Mouse (Mus musculus): ENCODE measurements at regions not wholly inside any gene's neighbourhood (a gene's known extent, or its start where the extent isn't known, plus 50 kb on each side); places are given as distances from the start of the nearest gene placed in this dataset.

- Histone ChIP-seq H3K36me3 (no peaks in the 10 kb centered on the region), H3K27me3 (no peaks in the 10 kb centered on the region), H3K9me3 (no peaks in the 10 kb centered on the region), H3K9ac (no peak overlapping the region), H3K27ac (no peak overlapping the region; the same call in 1 of the 2 replicates), H3K4me3 (no peak overlapping the region), H3K4me1 (peaks cover 5% of the 10 kb centered on the region; the same call in 1 of the 2 replicates), H3K4me2 (peak overlapping the region; percentile 20; the same call in 1 of the 2 replicates)
- WGBS, result 39% methylated on average over 20 of the region's 20 CpGs
- no peak for ATAC-seq (ENCODE audit: insufficient number of reproducible peaks, low FRiP score, low TSS enrichment, low read depth)
These were observed 285.2 kb downstream of the Rwdd3 start for GRCm38 (mm10) chr3:120886063-120886841.

GRCm38 (mm10) chr3:120885401-120885800, 286.1 kb downstream of the Rwdd3 start:
- Histone ChIP-seq H3K9me3 (no peaks in the 10 kb centered on the region), H3K36me3 (no peaks in the 10 kb centered on the region), H3K9ac (no peak overlapping the region), H3K4me3 (no peak overlapping the region), H3K27ac (no peak overlapping the region), H3K27me3 (no peaks in the 10 kb centered on the region), H3K4me1 (peaks cover 5% of the 10 kb centered on the region; the same call in 1 of the 2 replicates), H3K4me2 (no peak overlapping the region)
- 83% methylated on average over 5 of the region's 5 CpGs for WGBS
- ATAC-seq (ENCODE audit: insufficient number of reproducible peaks, low FRiP score, low TSS enrichment, low read depth), result no peak

- ATAC-seq (ENCODE audit: insufficient number of reproducible peaks, low FRiP score, low TSS enrichment, low read depth), result no peak
- Histone ChIP-seq H3K4me2 (no peak overlapping the region), H3K9me3 (no peaks in the 10 kb centered on the region), H3K27ac (no peak overlapping the region), H3K27me3 (no peaks in the 10 kb centered on the region), H3K36me3 (no peaks in the 10 kb centered on the region), H3K4me3 (no peak overlapping the region), H3K9ac (no peak overlapping the region), H3K4me1 (peaks cover 5% of the 10 kb centered on the region; the same call in 1 of the 2 replicates)
- 69% methylated on average over 10 of the region's 10 CpGs for WGBS
These were observed 287.3 kb downstream of the Rwdd3 start for GRCm38 (mm10) chr3:120884189-120884588.

- WGBS, result 57% methylated on average over 5 of the region's 5 CpGs
- no peak for ATAC-seq (ENCODE audit: insufficient number of reproducible peaks, low FRiP score, low TSS enrichment, low read depth)
These were observed 287.8 kb downstream of the Rwdd3 start for GRCm38 (mm10) chr3:120883650-120884049.

GRCm38 (mm10) chr3:120879409-120879808, 292.1 kb downstream of the Rwdd3 start:
- no peak overlapping the region for H3K4me3 ChIP-seq
- no peaks in the 10 kb centered on the region for H3K9me3 ChIP-seq
- H3K9ac ChIP-seq, result no peak overlapping the region
- no peaks in the 10 kb centered on the region for H3K36me3 ChIP-seq
- 85% methylated on average over 2 of the region's 2 CpGs for WGBS
- no peak for ATAC-seq (ENCODE audit: insufficient number of reproducible peaks, low FRiP score, low TSS enrichment, low read depth)
- H3K4me2 ChIP-seq, result no peak overlapping the region
- no peak overlapping the region for H3K27ac ChIP-seq
- H3K4me1 ChIP-seq, result no peaks in the 10 kb centered on the region
- no peaks in the 10 kb centered on the region for H3K27me3 ChIP-seq

More at GRCm38 (mm10) chr3:120883650-120884049, 287.8 kb downstream of the Rwdd3 start:
- no peak overlapping the region for H3K4me3 ChIP-seq
- H3K27me3 ChIP-seq, result no peaks in the 10 kb centered on the region
- no peak overlapping the region for H3K27ac ChIP-seq
- H3K9ac ChIP-seq, result no peak overlapping the region
- H3K36me3 ChIP-seq, result no peaks in the 10 kb centered on the region
- peaks cover 5% of the 10 kb centered on the region; the same call in 1 of the 2 replicates for H3K4me1 ChIP-seq
- H3K9me3 ChIP-seq, result no peaks in the 10 kb centered on the region
- H3K4me2 ChIP-seq, result no peak overlapping the region

GRCm38 (mm10) chr3:120875740-120876139, 295.8 kb downstream of the Rwdd3 start:
- WGBS, result 49% methylated on average over 3 of the region's 3 CpGs
- ATAC-seq (ENCODE audit: insufficient number of reproducible peaks, low FRiP score, low TSS enrichment, low read depth), result no peak
- no peak overlapping the region for H3K4me2 ChIP-seq

GRCm38 (mm10) chr3:120865036-120865435, 306.5 kb downstream of the Rwdd3 start:
- no peak overlapping the region for H3K27ac ChIP-seq
- no peak for ATAC-seq (ENCODE audit: insufficient number of reproducible peaks, low FRiP score, low TSS enrichment, low read depth)
- WGBS, result 75% methylated on average over 8 of the region's 8 CpGs
- H3K4me1 ChIP-seq, result no peaks in the 10 kb centered on the region
- H3K4me2 ChIP-seq, result no peak overlapping the region
- H3K27me3 ChIP-seq, result no peaks in the 10 kb centered on the region
- H3K9me3 ChIP-seq, result no peaks in the 10 kb centered on the region
- no peaks in the 10 kb centered on the region for H3K36me3 ChIP-seq
- no peak overlapping the region for H3K4me3 ChIP-seq
- H3K9ac ChIP-seq, result no peak overlapping the region

More at GRCm38 (mm10) chr3:120875740-120876139, 295.8 kb downstream of the Rwdd3 start:
- no peaks in the 10 kb centered on the region for H3K36me3 ChIP-seq
- no peaks in the 10 kb centered on the region for H3K9me3 ChIP-seq
- H3K9ac ChIP-seq, result no peak overlapping the region
- no peak overlapping the region for H3K27ac ChIP-seq
- no peak overlapping the region for H3K4me3 ChIP-seq
- H3K27me3 ChIP-seq, result no peaks in the 10 kb centered on the region
- no peaks in the 10 kb centered on the region for H3K4me1 ChIP-seq

- no peak overlapping the region for H3K4me3 ChIP-seq
These were observed 309.9 kb downstream of the Rwdd3 start for GRCm38 (mm10) chr3:120861641-120862040.

GRCm38 (mm10) chr3:120858281-120858680, 313.2 kb downstream of the Rwdd3 start:
- Histone ChIP-seq H3K4me2 (no peak overlapping the region), H3K4me3 (no peak overlapping the region), H3K27me3 (no peaks in the 10 kb centered on the region), H3K4me1 (0 out of 2 replicates have a peak, but pooled peaks cover 5% of the 10 kb centered on the region), H3K9ac (no peak overlapping the region), H3K9me3 (no peaks in the 10 kb centered on the region), H3K36me3 (no peaks in the 10 kb centered on the region), H3K27ac (no peak overlapping the region)
- ATAC-seq (ENCODE audit: insufficient number of reproducible peaks, low FRiP score, low TSS enrichment, low read depth), result no peak
- WGBS, result 44% methylated on average over 13 of the region's 13 CpGs

More at GRCm38 (mm10) chr3:120861641-120862040, 309.9 kb downstream of the Rwdd3 start:
- H3K9ac ChIP-seq, result no peak overlapping the region
- H3K27ac ChIP-seq, result no peak overlapping the region
- 86% methylated on average over 4 of the region's 4 CpGs for WGBS
- no peaks in the 10 kb centered on the region for H3K36me3 ChIP-seq
- H3K27me3 ChIP-seq, result no peaks in the 10 kb centered on the region
- H3K9me3 ChIP-seq, result no peaks in the 10 kb centered on the region
- H3K4me2 ChIP-seq, result no peak overlapping the region
- 0 out of 2 replicates have a peak, but pooled peaks cover 5% of the 10 kb centered on the region for H3K4me1 ChIP-seq
- ATAC-seq (ENCODE audit: insufficient number of reproducible peaks, low FRiP score, low TSS enrichment, low read depth), result no peak

- no peak overlapping the region for H3K4me2 ChIP-seq
- 0 out of 2 replicates have a peak, but pooled peaks cover 5% of the 10 kb centered on the region for H3K4me1 ChIP-seq
- H3K9ac ChIP-seq, result no peak overlapping the region
- H3K27me3 ChIP-seq, result no peaks in the 10 kb centered on the region
- ATAC-seq (ENCODE audit: insufficient number of reproducible peaks, low FRiP score, low TSS enrichment, low read depth), result no peak
- H3K4me3 ChIP-seq, result no peak overlapping the region
- H3K27ac ChIP-seq, result no peak overlapping the region
- 64% methylated on average over 3 of the region's 3 CpGs for WGBS
- H3K36me3 ChIP-seq, result no peaks in the 10 kb centered on the region
- H3K9me3 ChIP-seq, result no peaks in the 10 kb centered on the region
These were observed 317.2 kb downstream of the Rwdd3 start for GRCm38 (mm10) chr3:120854322-120854721.

- 96% methylated on average over 2 of the region's 2 CpGs for WGBS
- no peaks in the 10 kb centered on the region for H3K9me3 ChIP-seq
- no peak for ATAC-seq (ENCODE audit: insufficient number of reproducible peaks, low FRiP score, low TSS enrichment, low read depth)
These were observed 327.9 kb downstream of the Rwdd3 start for GRCm38 (mm10) chr3:120843623-120844022.

GRCm38 (mm10) chr3:120823536-120823935, 348.0 kb downstream of the Rwdd3 start:
- Histone ChIP-seq H3K36me3 (no peaks in the 10 kb centered on the region), H3K4me2 (no peak overlapping the region), H3K4me3 (no peak overlapping the region), H3K9ac (no peak overlapping the region), H3K9me3 (no peaks in the 10 kb centered on the region), H3K27me3 (no peaks in the 10 kb centered on the region), H3K27ac (no peak overlapping the region), H3K4me1 (no peaks in the 10 kb centered on the region)
- no peak for ATAC-seq (ENCODE audit: insufficient number of reproducible peaks, low FRiP score, low TSS enrichment, low read depth)
- WGBS, result 95% methylated on average over 19 of the region's 19 CpGs

More at GRCm38 (mm10) chr3:120843623-120844022, 327.9 kb downstream of the Rwdd3 start:
- H3K36me3 ChIP-seq, result no peaks in the 10 kb centered on the region
- no peaks in the 10 kb centered on the region for H3K4me1 ChIP-seq
- no peak overlapping the region for H3K27ac ChIP-seq
- no peak overlapping the region for H3K9ac ChIP-seq
- H3K4me2 ChIP-seq, result no peak overlapping the region
- no peaks in the 10 kb centered on the region for H3K27me3 ChIP-seq
- no peak overlapping the region for H3K4me3 ChIP-seq
